Mouse (Mus musculus) left cerebral cortex, postnatal 14 days (tissue): Measurements from ENCODE around the gene Cdkn1c. TPM values are rescaled to one million over a fixed set of nuclear protein-coding genes. Genes with fewer than 3 reads are reported as not detected.

Source experiments
- DNase-seq, 2 experiments: peaks; one replicate each; pipeline ENCODE4 v3.0.0; 2021 to 2022; ENCODE audit warnings: low spot score in 2 of 2, mixed read lengths in 1 of 2
- intact Hi-C: fragments of 180-260 bp; cut with DNase I; formaldehyde crosslinking; loops from one replicate; pipeline ENCODE4 v1.15.1; 2025
- total RNA-seq, 2 experiments: library from RNA; stranded (reverse); gene quantifications; 2 replicates each; pipeline ENCODE4 v1.2.3; 2021

Cdkn1c gene
- total RNA-seq, 2 experiments from 2014 or later = 14.1 to 14.2 TPM

DNA sequence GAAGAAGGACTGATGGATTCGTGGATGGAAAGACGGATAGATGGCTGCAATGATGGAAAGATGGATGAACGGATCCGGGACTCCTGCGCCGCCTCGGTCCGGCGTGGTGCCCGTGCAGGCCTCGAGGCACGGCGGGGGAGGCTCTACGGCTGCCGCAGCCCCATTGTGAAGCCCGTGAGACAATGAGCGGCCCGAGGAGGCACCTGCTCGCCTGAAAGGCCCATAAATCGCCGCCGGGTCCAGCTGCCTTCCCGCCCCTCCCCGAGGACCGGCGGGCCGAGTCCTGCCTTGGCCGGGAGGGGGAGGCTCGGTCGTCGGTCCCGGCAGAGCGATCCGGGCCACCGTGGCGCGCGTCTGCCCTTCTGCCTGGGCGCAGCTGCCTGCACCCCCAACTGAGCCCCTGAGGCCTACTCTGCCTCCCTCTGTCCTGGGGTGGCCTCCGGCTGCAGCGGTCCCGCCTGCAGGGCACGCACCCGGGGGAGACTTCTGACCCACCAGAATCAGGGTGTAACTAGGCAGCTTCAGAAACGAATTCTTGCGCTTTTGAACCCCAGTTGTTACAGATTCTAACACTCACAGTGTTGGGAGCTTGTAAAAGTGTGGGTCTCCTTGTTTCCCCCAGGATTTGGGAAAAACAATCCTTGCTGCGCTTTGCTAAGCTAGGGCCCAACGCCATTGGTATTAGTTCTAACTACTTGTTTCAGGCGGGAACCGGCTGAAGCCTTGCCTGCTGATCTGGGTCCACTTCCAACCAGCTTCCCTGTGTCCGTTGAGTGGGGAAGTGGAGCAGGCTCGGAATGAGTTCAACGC lies 15.0 kb downstream of the Cdkn1c start:
- DNase-seq = no peak
- intact Hi-C loops = no loop called here

DNA sequence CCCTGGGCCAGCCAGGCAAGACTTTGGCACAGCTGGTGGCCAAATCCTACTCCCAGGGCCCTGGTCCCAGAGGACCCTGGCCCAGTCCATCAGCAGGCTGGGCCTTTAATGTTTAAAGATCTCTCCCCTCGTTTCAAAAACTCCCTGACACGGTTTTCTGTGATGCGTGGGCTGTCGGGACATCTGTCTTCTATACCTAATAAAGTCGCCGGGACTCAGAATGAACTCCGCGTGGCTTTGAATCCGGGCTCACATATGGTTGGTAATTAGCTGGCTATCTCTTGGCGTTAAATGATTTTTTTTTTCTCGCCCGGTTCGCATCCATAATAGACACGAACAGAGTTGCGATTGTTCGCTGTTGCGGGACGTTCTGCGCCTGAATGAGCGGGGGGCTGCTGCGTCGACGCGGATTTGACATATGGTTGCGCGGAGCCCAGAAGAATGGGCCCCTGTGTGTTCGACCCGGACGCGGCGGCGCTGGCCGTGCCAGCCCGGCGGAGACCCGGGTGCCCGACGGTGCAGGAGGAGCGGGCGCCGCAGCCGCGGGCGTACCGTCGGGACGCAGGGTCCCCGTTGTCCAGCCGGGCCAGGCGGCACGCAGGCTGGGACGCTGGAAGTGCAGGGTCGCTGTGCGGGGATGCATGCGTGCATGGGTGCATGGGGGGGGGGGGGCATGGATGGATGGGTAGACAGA lies 15.7 kb downstream of the Cdkn1c start:
- no peak for DNase-seq
- intact Hi-C loops = no loop called here

DNA sequence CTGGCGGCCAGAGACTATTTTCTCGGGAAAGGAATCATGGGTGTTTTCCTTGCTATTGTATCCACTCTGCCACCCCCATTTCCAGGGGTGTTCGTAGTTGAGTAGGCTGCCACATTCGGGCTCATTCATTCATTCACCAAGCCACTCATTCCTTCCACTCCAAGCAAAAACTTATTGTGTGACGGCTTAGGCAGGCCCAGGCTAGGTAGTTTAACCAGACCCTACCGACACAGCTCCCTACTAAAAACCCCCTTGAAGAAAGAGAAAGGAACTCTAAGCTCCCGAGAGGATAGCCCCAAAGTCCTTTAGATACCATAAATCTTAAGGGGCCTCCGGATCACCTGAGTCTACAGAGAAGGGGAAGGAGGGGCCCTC lies 16.3 kb downstream of the Cdkn1c start:
- DNase-seq = no peak
- intact Hi-C loops = no loop called here

DNA sequence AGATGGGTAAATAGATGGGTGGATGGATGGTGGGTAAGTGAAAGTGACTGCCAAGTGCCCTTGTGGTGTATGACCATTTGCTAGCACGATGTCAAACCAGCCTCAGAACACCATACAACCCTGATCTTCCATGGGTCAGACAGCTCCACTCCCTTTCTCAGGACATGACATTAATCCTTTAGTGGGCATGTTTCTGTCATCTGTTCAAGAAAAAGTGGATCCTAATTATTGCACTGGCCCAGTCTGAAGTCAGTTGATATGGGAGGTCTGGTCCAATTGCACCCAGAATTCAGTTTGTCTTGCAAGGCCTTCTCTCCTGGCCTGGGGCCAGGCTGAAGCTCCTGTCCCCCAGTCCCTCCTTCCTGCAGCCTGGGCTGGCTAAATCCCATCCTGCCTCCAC lies 21.9 kb downstream of the Cdkn1c start:
- intact Hi-C loops = no loop called here

DNA sequence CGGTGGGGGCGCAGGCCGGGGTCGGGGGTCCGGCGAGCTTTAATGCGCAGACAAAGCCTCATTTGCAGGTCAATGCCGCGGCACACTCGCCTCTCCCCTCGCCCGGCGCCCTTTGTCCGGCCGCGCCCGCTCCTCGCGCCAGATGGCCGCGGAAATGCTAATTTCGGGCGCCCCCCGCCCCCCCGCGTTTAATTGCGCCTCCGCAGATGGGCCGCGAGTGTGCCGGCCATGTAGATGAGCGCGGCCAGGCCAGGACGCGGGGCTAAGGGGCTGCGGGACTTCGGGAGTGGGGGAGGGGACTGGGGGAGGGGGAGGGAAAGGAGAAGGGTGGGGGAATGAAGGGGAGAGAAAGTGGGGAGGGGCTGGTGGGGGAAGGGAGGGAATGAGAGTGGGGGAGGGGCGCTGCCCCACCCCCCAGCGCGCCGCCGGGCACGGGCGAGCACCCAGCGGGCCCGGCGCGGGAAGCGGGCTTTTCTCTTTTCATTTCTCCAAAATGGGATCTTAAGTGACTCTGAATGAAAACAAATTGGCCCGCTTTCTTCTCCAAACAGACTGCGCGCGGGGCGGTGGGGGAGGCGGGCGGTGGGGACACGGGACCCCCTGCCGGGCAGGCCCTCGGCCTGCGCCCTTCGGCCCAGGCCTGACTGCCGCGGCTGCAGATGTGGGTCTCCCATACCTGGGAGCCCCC lies 22.8 kb downstream of the Cdkn1c start:
- intact Hi-C loops = no loop called here
- no peak for DNase-seq

More for the DNA sequence above, 21.9 kb downstream of the Cdkn1c start:
- no peak for DNase-seq

DNA sequence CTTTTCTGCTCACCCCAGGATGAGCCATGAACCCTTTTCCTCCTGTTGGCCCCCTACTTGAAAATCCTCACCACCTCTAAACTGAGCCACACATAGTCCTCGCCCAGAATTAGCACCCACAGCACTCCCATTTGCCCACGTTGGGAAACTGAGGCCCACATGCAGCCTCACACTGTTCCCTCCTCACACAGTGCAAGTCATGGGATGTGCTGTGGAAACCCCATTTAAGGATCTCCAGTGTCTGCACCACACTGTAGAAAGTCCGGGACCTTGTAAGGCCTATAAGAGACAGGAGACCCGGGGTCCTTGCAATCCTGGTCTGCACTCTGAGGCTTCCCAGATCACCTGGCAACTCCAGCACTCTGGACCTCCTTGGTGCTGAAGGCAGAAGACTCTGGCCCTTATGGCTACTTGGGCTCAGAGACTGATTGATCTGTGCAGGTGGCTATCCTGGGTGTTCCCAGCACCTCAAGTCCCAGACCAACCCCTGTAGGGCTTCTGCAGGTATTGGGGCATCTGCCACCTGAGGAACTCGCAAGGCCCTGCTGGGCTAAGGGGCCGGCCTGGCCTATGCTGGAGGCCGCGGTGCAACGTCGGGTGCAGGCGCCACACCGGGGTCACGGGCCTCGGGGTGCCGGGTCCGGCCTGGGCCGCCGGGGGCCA lies 23.5 kb downstream of the Cdkn1c start:
- intact Hi-C loops = no loop called here
- no peak for DNase-seq

DNA sequence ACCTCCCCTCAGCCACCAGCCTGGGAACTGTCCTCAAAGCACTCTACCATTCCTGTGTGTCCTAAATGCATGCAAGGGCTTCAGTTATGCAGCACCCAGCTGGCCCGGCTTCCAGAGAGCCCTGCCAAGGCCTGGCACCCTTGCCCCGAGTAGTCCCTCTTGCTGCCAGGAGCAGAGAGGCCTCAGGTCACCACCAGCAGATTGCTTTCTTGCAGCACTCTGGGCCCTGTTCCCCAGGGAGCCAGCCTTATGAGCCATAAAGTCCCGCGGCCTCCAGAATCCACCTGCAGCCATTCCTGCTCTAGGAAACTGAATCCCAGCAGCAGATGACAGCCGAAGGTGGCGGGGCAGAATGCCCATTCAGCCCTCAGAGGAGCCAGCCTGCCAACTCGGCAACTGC lies 27.5 kb downstream of the Cdkn1c start:
- DNase-seq = peak in 1 of 2 experiments; percentile 31
- intact Hi-C loops = no loop called here

DNA sequence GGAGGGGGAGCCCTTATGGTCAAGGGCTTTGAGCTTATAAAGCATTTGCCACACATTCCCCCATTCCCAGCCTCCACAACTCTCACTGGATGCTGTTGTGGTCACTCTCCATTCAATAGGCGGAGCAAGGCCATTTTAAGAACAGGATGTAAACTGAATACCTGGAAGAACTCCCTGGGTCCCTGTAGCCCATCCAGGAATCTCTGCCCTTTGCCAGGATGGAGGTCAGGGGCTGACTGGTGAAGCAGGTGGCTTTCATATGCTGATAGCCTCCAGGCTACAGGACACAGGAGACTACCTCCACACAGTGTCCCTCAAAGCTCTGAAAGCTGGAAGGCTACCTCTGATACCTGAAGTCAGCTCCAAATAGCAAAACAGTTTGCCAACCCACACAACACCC lies 28.2 kb downstream of the Cdkn1c start:
- no peak for DNase-seq
- intact Hi-C loops = no loop called here

DNA sequence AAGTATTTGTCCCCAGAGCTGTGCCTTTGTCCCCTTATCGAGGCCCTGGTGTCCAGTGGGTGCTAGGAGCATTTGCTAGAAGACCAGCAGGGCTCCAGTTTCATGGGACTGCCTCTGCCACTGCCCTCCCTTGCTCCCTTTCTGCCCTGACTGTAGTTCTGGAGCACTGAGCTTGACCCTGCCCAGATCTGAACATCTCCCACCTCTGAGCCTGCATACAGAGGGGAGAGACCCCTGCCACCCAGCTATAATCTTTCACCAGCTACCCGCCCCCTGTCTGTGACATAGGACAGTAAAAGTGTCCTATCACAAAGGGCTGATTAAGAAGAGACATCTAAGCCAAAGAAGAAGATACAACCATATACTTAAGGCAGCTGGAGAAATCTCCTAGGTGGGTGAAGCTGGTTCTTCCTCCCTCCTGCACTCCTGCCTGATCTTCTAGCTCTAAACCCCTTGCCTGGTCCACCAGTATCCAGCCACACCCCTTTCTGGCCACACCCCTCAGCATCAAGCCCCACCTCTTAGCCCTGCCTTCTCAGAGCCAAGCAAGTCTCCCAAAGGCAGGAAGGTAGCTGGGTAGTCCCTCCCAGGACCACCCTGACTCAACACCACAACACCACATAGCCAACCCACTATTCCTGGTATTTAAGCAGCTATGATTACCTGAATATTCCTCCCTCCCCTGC lies 31.9 kb downstream of the Cdkn1c start:
- no peak for DNase-seq
- intact Hi-C loops = no loop called here

DNA sequence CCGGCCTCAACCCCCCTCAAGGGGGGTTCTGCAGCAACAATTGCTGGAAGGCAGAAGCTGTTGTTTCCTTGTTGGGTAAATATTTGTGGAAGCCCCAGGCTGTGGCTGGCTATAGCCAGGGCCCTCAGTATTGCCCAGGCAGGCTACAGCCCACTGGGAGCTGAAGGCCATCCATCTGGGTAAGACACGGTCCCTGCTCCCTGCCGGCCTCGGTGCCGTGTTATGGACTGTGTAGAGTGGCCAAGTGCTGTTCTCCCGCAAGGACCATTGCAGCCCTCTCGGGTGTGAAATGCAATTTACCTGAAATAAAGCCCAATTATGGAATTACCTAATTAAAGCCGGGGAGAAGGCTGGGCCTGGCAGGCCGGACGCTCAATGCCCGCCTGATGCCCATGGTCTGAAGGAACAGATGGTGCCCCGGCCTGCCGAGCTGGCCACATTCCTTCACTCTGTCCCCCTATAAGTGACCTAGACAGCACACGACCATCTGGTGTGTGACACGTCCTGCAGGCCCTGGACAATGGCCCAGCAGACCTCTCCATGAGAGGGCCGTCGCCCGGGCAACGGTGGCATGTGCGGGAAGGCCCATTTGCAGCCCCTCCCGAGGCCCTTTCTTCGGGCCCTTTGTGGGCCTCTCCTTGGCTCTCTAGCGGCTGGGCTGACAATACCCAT lies 32.6 kb downstream of the Cdkn1c start:
- no peak for DNase-seq
- intact Hi-C loops = no loop called here

DNA sequence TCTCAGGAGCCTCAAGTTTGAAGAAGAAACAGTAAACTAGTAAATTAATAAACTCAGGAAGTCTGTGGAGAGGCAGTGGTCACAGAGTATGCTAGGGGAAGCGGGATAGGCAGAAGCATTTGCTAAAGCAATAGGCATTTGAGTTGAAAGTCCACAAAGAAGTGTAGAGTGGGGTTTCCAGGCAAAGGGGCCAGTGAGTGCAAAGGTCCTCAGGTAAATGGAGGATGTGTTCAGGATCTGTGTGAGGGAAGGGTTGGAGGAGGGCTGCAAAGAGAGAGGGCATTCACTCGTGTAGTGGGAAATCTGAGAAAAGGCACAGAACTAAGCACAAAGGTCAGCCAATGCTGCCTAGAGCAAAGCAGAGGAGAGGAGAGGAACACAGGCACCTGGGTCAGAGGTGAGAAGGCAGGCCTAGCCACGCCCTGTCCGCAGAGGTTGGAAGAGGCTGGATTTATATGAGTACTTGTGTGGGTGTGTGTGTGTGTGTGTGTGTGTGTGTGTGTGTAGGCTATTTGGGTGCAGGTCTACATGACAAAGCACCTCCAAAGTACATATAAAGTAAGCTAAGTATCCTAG lies 41.2 kb downstream of the Cdkn1c start:
- DNase-seq = no peak
- intact Hi-C loops = no loop called here

DNA sequence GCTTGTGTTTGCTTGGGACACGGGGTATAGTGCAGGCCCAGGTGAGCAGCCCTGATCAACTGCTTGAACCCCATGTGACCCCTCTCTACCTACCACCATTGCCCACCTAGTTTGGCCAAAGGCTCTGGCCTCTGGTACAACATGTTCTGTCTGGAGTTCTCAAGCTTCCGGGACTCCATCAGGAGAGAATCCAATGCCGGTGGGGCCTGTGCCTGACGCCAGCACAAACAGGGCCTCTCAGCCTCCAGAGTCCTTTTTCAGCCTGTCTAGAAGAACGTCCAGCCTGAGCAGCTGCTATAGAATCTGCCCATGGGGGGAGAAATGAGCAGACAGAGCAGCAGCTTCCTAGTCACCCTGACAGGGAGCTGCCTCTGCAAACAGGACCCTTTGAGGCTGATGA lies 43.0 kb downstream of the Cdkn1c start:
- intact Hi-C loops = no loop called here
- DNase-seq = no peak

DNA sequence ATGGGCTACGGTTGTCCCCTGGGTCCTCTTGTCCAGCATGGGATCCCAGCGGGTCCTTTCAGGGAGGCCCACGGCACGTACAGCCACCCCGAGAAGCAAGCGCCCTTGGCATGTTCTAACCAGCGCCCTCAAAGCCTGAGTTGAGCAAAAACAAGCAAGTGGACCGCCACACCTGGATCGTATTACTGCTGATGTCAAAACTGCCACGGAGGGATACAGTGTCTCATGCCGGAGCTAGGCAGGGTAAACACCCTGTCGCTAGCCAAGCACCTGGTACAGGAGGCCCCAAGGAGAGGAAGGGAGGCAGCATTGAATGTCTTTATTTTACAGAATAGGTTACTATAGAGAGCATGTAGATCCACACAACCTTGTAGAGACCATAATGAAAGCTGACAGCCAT lies 44.4 kb downstream of the Cdkn1c start:
- intact Hi-C loops = no loop called here

DNA sequence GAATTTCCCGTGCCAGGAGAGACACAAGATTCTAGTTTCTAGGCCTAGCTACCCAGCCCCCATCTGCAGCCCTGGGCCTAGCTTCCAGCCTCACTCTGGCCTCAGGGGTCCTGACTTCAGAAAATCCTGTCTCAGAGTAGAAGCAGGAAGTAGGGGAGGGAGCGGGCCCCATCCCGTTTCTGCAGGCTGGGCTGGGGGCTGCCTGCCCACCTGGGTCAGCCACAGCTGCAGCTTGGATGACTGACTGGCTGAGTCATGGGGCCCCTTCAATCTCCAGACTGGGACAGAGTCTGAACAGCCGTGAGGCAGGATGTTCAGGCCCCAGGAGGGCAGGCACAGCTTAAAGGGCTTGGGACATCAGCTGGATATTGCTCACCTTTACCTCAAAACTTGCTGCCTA lies 45.8 kb downstream of the Cdkn1c start:
- no peak for DNase-seq
- intact Hi-C loops = no loop called here

More for the DNA sequence above, 44.4 kb downstream of the Cdkn1c start:
- DNase-seq = no peak

DNA sequence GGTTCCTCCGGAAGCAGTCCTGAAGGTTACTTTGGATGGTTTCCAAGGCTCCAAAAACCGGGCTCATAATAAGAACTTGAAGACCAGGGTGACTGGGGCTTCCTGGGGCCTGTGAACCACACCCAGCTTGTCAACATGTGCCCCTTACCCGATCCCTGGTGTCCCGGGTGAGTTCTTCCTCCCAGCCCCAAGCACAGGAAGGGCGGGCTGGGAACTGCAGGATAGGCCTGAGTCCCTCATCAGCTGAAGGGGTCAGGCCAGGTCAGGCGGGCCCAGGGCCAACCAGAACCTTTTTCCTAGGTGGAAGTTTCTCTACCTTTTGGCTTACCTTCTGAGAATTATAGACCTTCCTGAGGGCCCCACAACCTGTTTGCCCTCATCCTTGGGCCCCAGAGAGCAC lies 48.2 kb downstream of the Cdkn1c start:
- intact Hi-C loops = no loop called here
- no peak for DNase-seq

DNA sequence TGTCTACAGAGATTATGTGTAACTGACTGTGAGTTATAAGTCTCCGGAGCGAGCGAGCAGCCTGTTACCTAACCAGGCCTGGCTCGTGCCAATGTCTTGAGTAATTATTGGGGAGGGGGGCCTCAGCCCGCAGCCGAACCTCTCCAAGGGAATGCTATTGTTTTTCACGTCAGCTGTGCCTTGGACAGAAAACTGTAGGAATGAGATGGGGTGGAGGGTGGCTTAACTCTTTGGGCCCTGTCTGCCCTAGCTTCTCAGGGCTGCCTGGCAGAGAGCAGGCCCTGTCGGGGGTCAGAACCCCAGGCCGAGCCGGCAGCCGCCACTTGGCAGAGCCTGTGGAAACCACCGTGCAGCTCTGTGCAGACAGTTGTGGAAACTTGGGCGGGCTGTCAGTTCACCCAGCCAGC lies 52.2 kb downstream of the Cdkn1c start:
- intact Hi-C loops = no loop called here
- DNase-seq = no peak
